Mouse (Mus musculus) bone marrow, adult 2 months (tissue): ENCODE data around the gene Mtr.

Experiments used
- CTCF ChIP-seq: fragments of 200-500 bp; IDR thresholded peaks from 2 replicates; pipeline ENCODE4 v1.5.1; 2011; ENCODE audit warnings: low read length, control low read depth; ENCODE audit not compliant: control insufficient read depth, insufficient read depth
- POLR2A ChIP-seq: fragments of 200-500 bp; IDR thresholded peaks from 2 replicates; pipeline ENCODE4 v1.6.1; 2011; ENCODE audit warnings: low read depth, mild to moderate bottlenecking, control low read depth, low read length, borderline replicate concordance; ENCODE audit not compliant: control insufficient read depth

DNA sequence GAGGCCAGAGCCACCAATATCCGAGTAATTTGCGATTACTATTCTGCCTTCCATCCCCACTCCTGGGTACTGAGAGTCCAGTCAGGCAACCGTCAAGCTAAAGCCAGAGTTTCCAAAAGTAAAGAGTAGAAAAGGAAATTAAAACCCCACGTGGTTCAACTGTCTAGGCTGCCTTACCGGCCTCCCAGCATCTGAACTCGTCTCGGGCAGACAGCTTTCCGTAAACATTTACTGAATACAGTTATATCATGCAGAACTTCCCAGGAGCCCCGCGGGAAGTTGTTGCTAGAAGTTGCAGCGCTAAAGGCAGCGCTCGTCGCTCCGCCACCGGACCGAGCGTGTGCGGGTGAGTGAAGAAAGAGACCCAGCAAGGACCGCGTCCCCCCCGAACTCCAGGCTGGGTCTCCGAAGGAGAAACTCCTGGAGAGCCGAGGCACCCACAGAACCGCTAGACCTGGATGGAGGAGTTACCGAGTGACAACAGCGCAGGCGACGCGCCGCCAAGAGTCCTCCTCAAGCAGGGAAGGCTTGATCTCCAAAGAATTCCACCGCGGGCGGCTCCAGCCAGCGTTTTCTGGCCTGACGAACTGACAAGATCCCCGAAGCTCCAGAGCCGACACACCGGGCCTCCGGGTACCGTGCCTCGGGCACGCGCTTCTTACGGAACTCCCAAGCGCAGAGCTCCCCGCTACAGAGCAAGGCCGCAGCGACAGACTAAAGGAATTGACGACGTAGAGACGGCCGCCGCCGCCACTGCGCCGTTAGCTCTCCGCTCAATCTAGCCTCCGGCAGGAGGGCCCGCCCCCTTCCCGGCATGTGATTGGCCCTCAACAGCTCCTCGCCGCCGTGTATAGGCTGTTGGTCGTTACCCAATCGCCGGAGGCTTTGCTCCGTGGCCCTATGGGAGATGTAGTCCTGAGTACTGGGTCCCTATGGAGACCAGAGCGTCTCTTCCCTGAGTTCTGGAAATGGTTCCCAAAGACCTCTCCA, at the start of gene Mtr:
- TF ChIP-seq POLR2A, result peak; percentile 98
- no peak for TF ChIP-seq CTCF
